Mouse (Mus musculus): ENCODE results near the gene Atp6v0a1.

The Atp6v0a1 gene

GRCm38 (mm10) chr11:101085617-101086322, 76.5 kb downstream of the Atp6v0a1 start:
- DNase-seq (ENCODE audit: extremely low spot score), result no peak

GRCm38 (mm10) chr11:101086323-101086674, 77.0 kb downstream of the Atp6v0a1 start:
- DNase-seq (ENCODE audit: extremely low spot score), result no peak

GRCm38 (mm10) chr11:101086756-101087681, 77.8 kb downstream of the Atp6v0a1 start, which contains the start of gene Mlx:
Gene Mlx (plus strand): TSS chr11:101087277.
- peak; percentile 87 for DNase-seq (ENCODE audit: extremely low spot score)

- no peak for DNase-seq (ENCODE audit: extremely low spot score)
Measured at GRCm38 (mm10) chr11:101087682-101088055, 78.4 kb downstream of the Atp6v0a1 start.

- no peak for DNase-seq (ENCODE audit: extremely low spot score)
Measured at GRCm38 (mm10) chr11:101089931-101090330, 80.7 kb downstream of the Atp6v0a1 start.

- no peak for DNase-seq (ENCODE audit: extremely low spot score)
Measured at GRCm38 (mm10) chr11:101094930-101095313, 85.7 kb downstream of the Atp6v0a1 start.

GRCm38 (mm10) chr11:101095314-101096024, 86.2 kb downstream of the Atp6v0a1 start, which contains the start of gene Psmc3ip:
Gene Psmc3ip (minus strand): TSS chr11:101095436.
- DNase-seq (ENCODE audit: extremely low spot score), result peak; percentile 92

- DNase-seq (ENCODE audit: extremely low spot score), result no peak
Measured at GRCm38 (mm10) chr11:101098231-101098630, 89.0 kb downstream of the Atp6v0a1 start.

- DNase-seq (ENCODE audit: extremely low spot score), result no peak
Measured at GRCm38 (mm10) chr11:101103011-101103410, 93.8 kb downstream of the Atp6v0a1 start.

- DNase-seq (ENCODE audit: extremely low spot score), result no peak
Measured at GRCm38 (mm10) chr11:101109351-101109750, 100.1 kb downstream of the Atp6v0a1 start.

GRCm38 (mm10) chr11:101110708-101111107, 101.5 kb downstream of the Atp6v0a1 start:
- no peak for DNase-seq (ENCODE audit: extremely low spot score)

GRCm38 (mm10) chr11:101111178-101111577, 101.9 kb downstream of the Atp6v0a1 start:
- no peak for DNase-seq (ENCODE audit: extremely low spot score)

GRCm38 (mm10) chr11:101112186-101112585, 102.9 kb downstream of the Atp6v0a1 start:
- DNase-seq (ENCODE audit: extremely low spot score), result no peak
